Mouse (Mus musculus): ENCODE results near the gene Akap11. TPM values are rescaled to one million over a fixed set of nuclear protein-coding genes. Genes with fewer than 3 reads are reported as not detected.
A peak's percentile ranks its signal among the peaks of the same experiment; 100 is the strongest.

The Akap11 gene
- total RNA-seq, 1 experiment: 25.3 TPM

GRCm38 (mm10) chr14:78448017-78448416 is 88.6 kb downstream of the Akap11 start:
- no peak for DNase-seq (ENCODE audit: low read depth, low spot score)
- Histone ChIP-seq H3K9me3 (ENCODE audit: control insufficient read depth, insufficient read depth, low read depth, low read length) (no peaks in the 10 kb centered on the region), H3K4me3 (ENCODE audit: insufficient read depth in 1 of 2, low read depth in 1 of 2, low read length in 2 of 2, poor library complexity in 1 of 2, severe bottlenecking in 1 of 2) (no peak overlapping the region), H3K9ac (ENCODE audit: insufficient read depth, low read depth, low read length, poor library complexity, severe bottlenecking) (no peak overlapping the region), H3K4me1 (ENCODE audit: control insufficient read depth in 2 of 2, insufficient read depth in 2 of 2, low read length in 2 of 2, poor library complexity in 1 of 2) (no peaks in the 10 kb centered on the region), H3K27ac (ENCODE audit: insufficient read depth, low read depth, low read length, poor library complexity, severe bottlenecking) (0 out of 2 replicates have a peak overlapping the region, but pooled peaks have one; percentile 16), H3K36me3 (ENCODE audit: control insufficient read depth, insufficient read depth, low read length, poor library complexity, severe bottlenecking) (no peaks in the 10 kb centered on the region)
- TF ChIP-seq CHD2 (IDR thresholded peaks at IDR 0.05; ENCODE audit: low read depth, low read length): no peak
- no peak for TF ChIP-seq ZC3H11A (IDR thresholded peaks at IDR 0.05; ENCODE audit: borderline replicate concordance, low read depth, low read length)
- in situ Hi-C loops (cut with MboI; ENCODE audit: low sequenced_read_pairs in 2 of 2, unreplicated experiment in 2 of 2): no loop called here

GRCm38 (mm10) chr14:78447542-78447941 is 89.1 kb downstream of the Akap11 start:
- Histone ChIP-seq H3K27ac (ENCODE audit: insufficient read depth, low read depth, low read length, poor library complexity, severe bottlenecking) (no peak overlapping the region), H3K4me1 (ENCODE audit: control insufficient read depth in 2 of 2, insufficient read depth in 2 of 2, low read length in 2 of 2, poor library complexity in 1 of 2) (no peaks in the 10 kb centered on the region), H3K4me3 (ENCODE audit: insufficient read depth in 1 of 2, low read depth in 1 of 2, low read length in 2 of 2, poor library complexity in 1 of 2, severe bottlenecking in 1 of 2) (no peak overlapping the region), H3K36me3 (ENCODE audit: control insufficient read depth, insufficient read depth, low read length, poor library complexity, severe bottlenecking) (no peaks in the 10 kb centered on the region), H3K9ac (ENCODE audit: insufficient read depth, low read depth, low read length, poor library complexity, severe bottlenecking) (no peak overlapping the region), H3K9me3 (ENCODE audit: control insufficient read depth, insufficient read depth, low read depth, low read length) (no peaks in the 10 kb centered on the region)
- DNase-seq (ENCODE audit: low read depth, low spot score): no peak
- in situ Hi-C loops (cut with MboI; ENCODE audit: low sequenced_read_pairs in 2 of 2, unreplicated experiment in 2 of 2): no loop called here
- TF ChIP-seq HCFC1 (IDR thresholded peaks at IDR 0.05; ENCODE audit: borderline replicate concordance, insufficient read depth, low read length) (no peak), ZNF384 (IDR thresholded peaks at IDR 0.05; ENCODE audit: low read depth, low read length) (no peak), ZC3H11A (IDR thresholded peaks at IDR 0.05; ENCODE audit: borderline replicate concordance, low read depth, low read length) (no peak), MAFK (IDR thresholded peaks at IDR 0.05; ENCODE audit: insufficient read depth, low read depth, low read length) (no peak), CHD2 (IDR thresholded peaks at IDR 0.05; ENCODE audit: low read depth, low read length) (no peak)

Other genes with a start within 250 kb of the Akap11 start
- 2.9 and 11.8 TPM in 2 replicates for gene Tnfsf11, start 228.8 kb downstream of the Akap11 start, total RNA-seq (2012; rRNA removed)
- gene Dgkh, start 196.0 kb upstream of the Akap11 start, total RNA-seq (2012; rRNA removed): 8.2 and 26.1 TPM in 2 replicates

Data from ES-E14 (cell line).